Mouse (Mus musculus): ENCODE data around the gene Glyctk. TPM values are rescaled to one million over a fixed set of nuclear protein-coding genes. Genes with fewer than 3 reads are reported as not detected.

Glyctk gene
- total RNA-seq, 2 experiments from 2014 or later: 4.8 to 5.6 TPM

GRCm38 (mm10) chr9:106156419-106156818 is 1.5 kb downstream of the Glyctk start:
- intact Hi-C loops (cut with DNase I): no loop called here
- peak; percentile 64 to 74 for DNase-seq (ENCODE audit: low spot score in 2 of 2)

GRCm38 (mm10) chr9:106154106-106154505 is 3.8 kb downstream of the Glyctk start:
- intact Hi-C loops (cut with DNase I): no loop called here
- no peak for DNase-seq (ENCODE audit: low spot score in 2 of 2)

GRCm38 (mm10) chr9:106149399-106149754 is 8.6 kb downstream of the Glyctk start:
- DNase-seq (ENCODE audit: low spot score in 2 of 2): no peak
- intact Hi-C loops (cut with DNase I): no loop called here

- intact Hi-C loops (cut with DNase I): no loop called here
- DNase-seq (ENCODE audit: low spot score in 2 of 2): no peak
Measured at GRCm38 (mm10) chr9:106148541-106149398, 9.2 kb downstream of the Glyctk start.

GRCm38 (mm10) chr9:106147851-106148431 is 10.0 kb downstream of the Glyctk start:
- intact Hi-C loops (cut with DNase I): no loop called here
- DNase-seq (ENCODE audit: low spot score in 2 of 2): no peak

GRCm38 (mm10) chr9:106147281-106147680 is 10.7 kb downstream of the Glyctk start:
- intact Hi-C loops (cut with DNase I): no loop called here
- no peak for DNase-seq (ENCODE audit: low spot score in 2 of 2)

- intact Hi-C loops (cut with DNase I): no loop called here
- DNase-seq (ENCODE audit: low spot score in 2 of 2): no peak
Measured at GRCm38 (mm10) chr9:106145582-106145981, 12.4 kb downstream of the Glyctk start.

GRCm38 (mm10) chr9:106144176-106144575 is 13.8 kb downstream of the Glyctk start:
- peak in 1 of 2 experiments; percentile 37 for DNase-seq (ENCODE audit: low spot score in 2 of 2)
- intact Hi-C loops (cut with DNase I): no loop called here

- DNase-seq (ENCODE audit: low spot score in 2 of 2): no peak
Measured at GRCm38 (mm10) chr9:106141955-106142354, 16.0 kb downstream of the Glyctk start.

GRCm38 (mm10) chr9:106139763-106140162 is 18.2 kb downstream of the Glyctk start:
- intact Hi-C loops (cut with DNase I): no loop called here
- no peak for DNase-seq (ENCODE audit: low spot score in 2 of 2)

More at GRCm38 (mm10) chr9:106141955-106142354, 16.0 kb downstream of the Glyctk start:
- intact Hi-C loops (cut with DNase I): no loop called here

GRCm38 (mm10) chr9:106137671-106138216 is 20.2 kb downstream of the Glyctk start:
- intact Hi-C loops (cut with DNase I): no loop called here
- no peak for DNase-seq (ENCODE audit: low spot score in 2 of 2)

- DNase-seq (ENCODE audit: low spot score in 2 of 2): no peak
- intact Hi-C loops (cut with DNase I): no loop called here
Measured at GRCm38 (mm10) chr9:106130250-106130649, 27.7 kb downstream of the Glyctk start.

- intact Hi-C loops (cut with DNase I): loop anchor here (10.0 kb wide), 1 partner anchor 724 kb away; no protein-coding TSS in a partner anchor
- DNase-seq (ENCODE audit: low spot score in 2 of 2): no peak
Measured at GRCm38 (mm10) chr9:106129072-106129471, 28.9 kb downstream of the Glyctk start.

GRCm38 (mm10) chr9:106126786-106127251 is 31.1 kb downstream of the Glyctk start:
- intact Hi-C loops (cut with DNase I): loop anchor here (10.0 kb wide), 1 partner anchor 722 kb away; no protein-coding TSS in a partner anchor
- peak in 1 of 2 experiments; percentile 27 for DNase-seq (ENCODE audit: low spot score in 2 of 2)

GRCm38 (mm10) chr9:106123599-106123998 is 34.3 kb downstream of the Glyctk start:
- DNase-seq (ENCODE audit: low spot score in 2 of 2): peak; percentile 66 to 68
- intact Hi-C loops (cut with DNase I): loop anchor here (10.0 kb wide), 1 partner anchor 719 kb away; no protein-coding TSS in a partner anchor

- peak in 1 of 2 experiments; percentile 58 for DNase-seq (ENCODE audit: low spot score in 2 of 2)
- intact Hi-C loops (cut with DNase I): loop anchor here (10.0 kb wide), 1 partner anchor 424 kb away; no protein-coding TSS in a partner anchor
Measured at GRCm38 (mm10) chr9:106119075-106119474, 38.9 kb downstream of the Glyctk start.

GRCm38 (mm10) chr9:106115801-106116424 is 42.0 kb downstream of the Glyctk start:
- DNase-seq (ENCODE audit: low spot score in 2 of 2): no peak
- intact Hi-C loops (cut with DNase I): loop anchor here (10.0 kb wide), 1 partner anchor 421 kb away; no protein-coding TSS in a partner anchor

- intact Hi-C loops (cut with DNase I): loop anchor here (5.0 to 10.0 kb wide), 2 partner anchors 71 to 418 kb away; no protein-coding TSS in a partner anchor
Measured at GRCm38 (mm10) chr9:106112770-106113423, 45.0 kb downstream of the Glyctk start.

GRCm38 (mm10) chr9:106106241-106106640 is 51.7 kb downstream of the Glyctk start:
- DNase-seq (ENCODE audit: low spot score in 2 of 2): no peak
- intact Hi-C loops (cut with DNase I): no loop called here

More at GRCm38 (mm10) chr9:106112770-106113423, 45.0 kb downstream of the Glyctk start:
- peak; percentile 85 to 86 for DNase-seq (ENCODE audit: low spot score in 2 of 2)
